Mouse (Mus musculus) hematopoietic stem cell, adult 5-6 weeks (primary cell): ENCODE results near the gene Ubl7. TPM values are rescaled to one million over a fixed set of nuclear protein-coding genes. Genes with fewer than 3 reads are reported as not detected.

Experiments
- ATAC-seq, 2 experiments: fragments of 125-278 bp in 1 of 2; replicated peaks in 1 of 2; 2 replicates each; pipeline ENCODE4 v1.8.0; 2016 to 2017; ENCODE audit warnings: inconsistent platforms in 2 of 2, mild to moderate bottlenecking in 2 of 2, moderate number of reproducible peaks in 2 of 2, low read depth in 1 of 2, moderate TSS enrichment in 1 of 2; ENCODE audit not compliant: low FRiP score in 2 of 2, poor library complexity in 2 of 2, severe bottlenecking in 2 of 2, insufficient read depth in 1 of 2, low TSS enrichment in 1 of 2
- total RNA-seq: library from RNA; stranded (forward); fragments of 172-1452, 232-1000 nt; gene quantifications from 2 replicates; pipeline ENCODE4 v1.2.3, GENCODE M21; 2017

The Ubl7 gene
- total RNA-seq, 1 experiment from 2014 or later: 24.7 TPM

DNA sequence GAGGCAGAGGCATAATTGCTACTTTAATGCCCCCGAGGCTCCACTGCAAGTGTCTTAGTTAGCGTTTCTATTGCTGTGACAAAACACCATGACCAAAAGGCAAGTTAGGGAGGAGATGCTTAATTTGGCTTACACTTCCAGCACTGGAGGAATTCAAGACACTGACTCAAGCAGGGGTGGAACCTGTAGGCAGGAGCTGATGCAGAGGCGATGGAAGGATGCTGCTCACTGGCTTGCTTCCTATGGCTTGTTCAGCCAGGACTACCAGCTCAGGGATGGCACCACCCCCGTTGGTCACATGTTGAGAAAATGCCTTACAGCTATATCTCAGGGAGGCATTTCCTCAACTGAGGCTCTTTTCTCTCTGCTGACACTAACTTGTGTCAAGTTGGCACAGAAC is 8.6 kb upstream of the Ubl7 start:
- ATAC-seq: no peak

DNA sequence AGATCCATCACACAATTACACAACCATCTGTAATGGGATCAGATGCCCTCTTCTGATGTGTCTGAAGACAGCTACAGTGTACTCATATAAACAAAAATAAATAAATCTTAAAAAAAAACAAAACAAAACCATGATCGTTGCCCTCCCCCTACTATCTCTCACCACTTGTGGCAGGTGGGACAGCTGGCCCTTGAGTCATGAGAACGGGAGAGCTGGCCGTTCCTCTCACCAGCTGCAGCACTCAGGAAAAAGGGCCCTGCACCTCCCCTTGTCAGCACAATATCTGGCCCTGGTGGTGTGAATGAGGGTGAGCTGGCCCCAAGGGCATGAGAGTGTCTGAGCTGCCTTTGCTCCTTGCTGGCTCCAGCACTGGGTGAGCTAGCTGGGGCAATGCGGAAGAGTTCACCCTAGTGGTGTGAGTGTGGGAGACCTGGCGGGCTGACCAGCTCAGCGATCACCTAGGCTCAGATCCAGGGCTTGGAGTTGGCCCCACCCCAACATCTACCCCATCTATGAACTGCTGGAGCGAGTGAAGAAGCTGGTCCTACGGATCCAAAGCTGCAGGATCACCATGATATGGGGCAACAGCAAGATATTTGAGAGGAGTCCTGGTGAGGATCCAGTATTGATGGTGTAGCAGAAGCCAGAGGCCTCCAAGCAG is 7.1 kb upstream of the Ubl7 start:
- no peak for ATAC-seq

DNA sequence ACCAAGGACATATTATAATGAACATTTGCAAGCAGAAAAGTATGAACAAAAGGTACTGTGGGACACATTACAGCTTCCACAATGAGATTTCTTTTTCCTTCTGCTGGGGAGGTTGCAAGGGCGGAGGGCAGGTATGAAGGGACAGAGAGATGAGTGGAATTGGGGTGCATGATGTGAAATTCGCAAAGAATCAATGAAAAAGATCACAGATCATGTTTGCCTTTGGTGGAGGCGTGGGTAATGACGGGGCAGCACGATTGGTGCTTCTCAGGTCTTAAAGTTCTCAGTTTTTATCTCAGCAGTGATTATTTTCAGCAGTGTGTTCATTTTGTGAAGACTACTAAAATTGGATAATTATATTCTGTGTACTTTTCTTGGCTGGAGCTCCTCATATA is 6.5 kb upstream of the Ubl7 start:
- no peak for ATAC-seq

DNA sequence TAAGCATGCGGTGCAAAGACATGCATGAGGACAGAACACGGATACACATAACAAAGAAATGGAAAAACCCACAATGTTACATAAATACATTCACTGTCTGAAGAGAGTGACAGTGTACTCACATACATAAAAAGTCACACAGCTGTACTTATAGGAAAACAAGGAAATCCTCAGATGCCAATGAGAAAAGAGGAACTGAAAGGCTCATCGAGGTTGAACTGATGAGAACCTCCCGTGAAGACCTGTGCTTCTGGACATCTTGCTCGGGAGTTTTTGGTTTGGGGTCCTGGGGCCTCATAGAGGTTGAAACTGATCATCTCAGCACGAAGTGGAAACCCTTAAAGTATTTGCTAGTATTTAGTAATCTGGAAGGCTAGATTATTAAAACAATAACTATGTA is 3.6 kb upstream of the Ubl7 start:
- no peak for ATAC-seq

- ATAC-seq: no peak
Measured at GRCm38 (mm10) chr9:57912571-57912970, 1.8 kb downstream of the Ubl7 start.

GRCm38 (mm10) chr9:57921491-57922060 is 10.8 kb downstream of the Ubl7 start:
- ATAC-seq: no peak

DNA sequence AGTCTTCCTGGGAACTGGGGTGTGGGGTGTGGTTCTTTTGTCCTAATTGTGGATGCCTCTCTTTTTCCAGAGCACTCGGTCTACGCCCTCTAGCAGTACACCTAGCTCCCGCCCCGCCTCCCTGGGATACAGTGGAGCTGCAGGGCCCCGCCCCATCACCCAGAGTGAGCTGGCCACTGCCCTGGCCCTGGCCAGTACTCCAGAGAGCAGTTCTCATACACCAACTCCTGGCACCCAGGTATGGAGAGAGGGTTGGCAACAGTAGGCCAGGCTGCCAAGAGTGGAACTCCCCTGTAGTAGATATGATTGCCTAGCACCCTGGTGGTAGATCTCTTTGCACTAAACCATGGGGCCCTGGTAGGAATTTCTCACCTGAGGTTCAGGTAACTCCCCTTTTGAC is 11.6 kb downstream of the Ubl7 start:
- no peak for ATAC-seq

GRCm38 (mm10) chr9:57923046-57923445 is 12.3 kb downstream of the Ubl7 start:
- ATAC-seq: no peak

GRCm38 (mm10) chr9:57931166-57931767 is 20.5 kb downstream of the Ubl7 start:
- ATAC-seq: peak; percentile 22 to 24; a peak in 1 of 4 replicates

DNA sequence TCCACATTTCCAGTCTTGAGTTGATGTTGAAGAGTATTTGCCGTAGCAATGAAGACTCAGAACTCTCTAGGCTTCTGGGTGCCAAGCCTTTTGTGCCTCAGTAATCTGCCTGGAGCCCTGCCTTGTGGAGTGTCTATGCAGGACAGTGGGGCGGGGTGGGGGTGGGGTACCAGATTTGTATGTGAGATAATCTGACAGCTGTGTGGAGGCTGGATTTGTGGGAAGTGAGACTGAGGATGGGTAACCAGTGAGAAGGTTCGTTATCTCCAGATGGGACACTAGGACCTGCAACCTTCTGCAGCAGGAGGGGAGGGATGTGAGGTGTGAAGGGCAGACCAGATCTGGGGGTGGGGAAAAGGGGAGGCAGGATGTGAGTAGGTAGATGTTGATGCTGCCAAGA is 21.5 kb downstream of the Ubl7 start:
- no peak for ATAC-seq

- ATAC-seq: peak; percentile 12 to 28; a peak in 2 of 4 replicates
Measured at GRCm38 (mm10) chr9:57932831-57933602, 22.2 kb downstream of the Ubl7 start.

DNA sequence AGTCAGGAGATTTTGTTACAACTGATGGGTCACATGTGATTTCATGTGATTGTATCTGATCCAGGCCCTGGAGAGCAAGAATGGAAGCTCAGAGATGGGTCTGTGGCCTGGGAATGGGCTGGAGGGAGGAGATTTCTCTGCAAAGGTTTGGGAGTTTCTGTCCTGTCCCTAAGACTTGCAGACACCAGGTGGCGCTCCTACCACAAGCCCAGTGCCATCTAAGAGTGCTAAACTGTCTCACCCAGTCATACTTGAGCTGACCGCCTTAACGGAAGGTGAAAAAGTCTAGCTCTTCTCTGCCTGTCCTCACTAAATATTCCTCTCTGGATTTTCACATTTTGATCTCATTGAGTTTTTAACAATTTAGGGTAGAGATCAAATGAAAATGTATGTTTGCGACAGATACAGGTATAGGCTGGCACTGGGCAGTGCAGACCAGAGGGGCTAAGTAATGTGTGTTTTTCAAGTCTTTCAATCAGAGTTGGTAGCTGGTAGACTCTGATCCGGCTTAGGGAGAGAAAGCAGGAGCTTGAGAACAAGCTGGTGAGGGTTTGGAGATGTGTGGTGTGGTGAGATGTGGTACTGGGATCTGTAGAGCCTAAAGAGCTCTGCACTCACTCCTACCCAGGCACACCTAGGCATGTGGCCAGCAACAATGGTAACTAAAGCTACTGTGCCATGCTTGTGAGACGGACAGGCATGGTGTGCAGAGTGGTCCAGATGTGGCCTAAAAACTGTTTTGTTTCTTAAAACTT is 25.1 kb downstream of the Ubl7 start:
- ATAC-seq: peak; percentile 58 to 65; a peak in 3 of 4 replicates

GRCm38 (mm10) chr9:57937171-57937570 is 26.4 kb downstream of the Ubl7 start:
- no peak for ATAC-seq

GRCm38 (mm10) chr9:57937651-57938050 is 26.9 kb downstream of the Ubl7 start:
- ATAC-seq: no peak

DNA sequence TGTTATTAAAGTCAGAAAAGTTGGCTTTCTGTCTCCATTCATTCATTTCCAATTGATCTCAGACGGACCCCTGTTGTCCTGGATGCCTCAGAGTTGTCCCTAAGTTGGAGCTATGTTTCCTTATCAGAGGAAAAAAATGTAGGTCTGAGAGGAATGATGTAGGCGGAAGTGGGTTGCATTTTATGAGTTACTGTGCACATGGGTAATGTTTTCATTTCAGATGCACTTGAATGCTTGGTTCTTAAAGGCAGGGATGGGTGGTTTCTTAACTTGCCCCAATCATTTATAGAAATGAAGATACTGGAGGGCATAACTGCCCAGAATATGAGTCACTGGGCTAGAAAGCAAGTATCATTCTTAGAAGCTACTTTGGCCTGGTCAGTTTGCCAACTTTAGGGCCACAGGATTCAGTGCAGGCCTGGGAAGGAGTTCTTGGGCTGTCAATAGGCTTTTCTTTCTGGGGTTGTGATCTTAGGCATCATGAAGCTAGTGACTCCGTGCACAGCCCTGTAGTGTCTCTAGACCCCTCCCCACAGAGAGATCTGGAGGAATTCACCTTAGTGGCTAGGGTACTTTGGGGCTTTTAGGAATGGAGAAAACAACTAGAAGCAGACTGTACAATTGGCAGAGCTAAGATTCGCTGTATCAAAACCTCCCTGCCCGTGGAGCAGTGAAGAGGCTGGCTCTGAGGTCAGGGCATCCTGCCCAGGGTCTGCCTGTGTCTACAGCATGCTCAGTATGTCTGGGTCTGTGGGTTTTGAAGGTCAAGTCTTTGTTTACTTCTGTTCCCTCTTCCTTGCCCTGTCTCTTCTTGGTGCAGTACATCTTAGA is 27.7 kb downstream of the Ubl7 start:
- no peak for ATAC-seq

DNA sequence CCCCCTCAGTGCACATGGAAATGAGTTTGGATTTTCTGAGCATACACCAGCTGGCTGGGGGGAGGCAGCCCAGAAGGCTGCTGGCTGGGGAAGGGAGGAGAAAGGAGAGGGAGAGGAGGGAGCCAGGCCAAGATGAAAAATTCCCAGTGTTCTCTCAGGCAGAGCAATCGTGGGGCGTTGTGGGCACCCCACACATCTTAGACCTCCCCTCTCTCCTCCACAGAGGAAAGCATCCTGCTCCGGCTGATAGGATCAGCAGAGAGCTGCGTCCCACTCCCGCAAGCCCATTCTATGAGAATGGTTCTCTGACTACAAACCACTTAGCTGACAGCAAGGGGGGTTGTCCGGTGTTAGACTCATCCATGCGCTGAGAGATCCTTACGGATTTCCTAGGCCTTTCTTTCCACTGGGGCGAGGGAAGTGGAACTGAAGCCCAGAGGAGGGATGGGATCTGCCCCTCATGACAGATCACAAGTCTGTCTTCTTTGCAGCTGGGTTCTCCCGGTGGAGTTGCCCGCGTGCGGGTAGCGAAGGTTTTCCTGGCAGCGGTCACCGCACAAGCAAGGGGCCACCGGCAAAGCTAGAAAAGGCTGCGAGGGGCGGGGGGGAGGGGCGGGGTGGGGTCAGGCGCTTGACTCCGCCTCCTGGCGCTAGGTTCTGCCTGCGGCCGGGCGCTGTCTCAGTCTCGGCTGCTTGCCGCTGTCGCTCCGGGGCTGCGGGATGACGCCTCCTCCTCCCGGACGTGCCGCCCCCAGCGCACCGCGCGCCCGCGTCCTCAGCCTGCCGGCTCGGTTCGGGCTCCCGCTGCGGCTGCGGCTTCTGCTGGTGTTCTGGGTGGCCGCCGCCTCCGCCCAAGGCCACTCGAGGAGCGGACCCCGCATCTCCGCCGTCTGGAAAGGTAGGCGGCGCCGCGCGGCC is 28.9 kb downstream of the Ubl7 start, which contains the start of gene Sema7a:
Gene Sema7a, plus strand, starts transcription at position 682 of the 918 bp plus-strand sequence.
- ATAC-seq: peak; percentile 44 to 59; a peak in 3 of 4 replicates
